Mouse (Mus musculus): ENCODE results near the gene Ccdc120. TPM values are rescaled to one million over a fixed set of nuclear protein-coding genes. Genes with fewer than 3 reads are reported as not detected.
"Not testable (repeated sequence)": the region's sequence is repeated elsewhere in the genome, so short reads cannot be mapped to it uniquely, and the experiment has no call there.

The Ccdc120 gene
- polyA plus RNA-seq, 1 experiment, result 28.9 TPM

- H3K36me3 ChIP-seq (ENCODE audit: control insufficient read depth, insufficient read depth, low read length, poor library complexity, severe bottlenecking), result no peaks in the 10 kb centered on the region; the same call in 1 of the 2 replicates
- no peaks in the 10 kb centered on the region for H3K9me3 ChIP-seq (replicated peaks; ENCODE audit: control insufficient read depth, insufficient read depth, low read length, poor library complexity, severe bottlenecking)
- peak overlapping the region; percentile 98 for H3K27ac ChIP-seq (ENCODE audit: insufficient read depth, low read length)
- TF ChIP-seq POLR2A (IDR thresholded peaks at IDR 0.05; ENCODE audit: insufficient read depth, low read length) (no peak), EP300 (IDR thresholded peaks at IDR 0.05; ENCODE audit: insufficient read depth, low read depth, low read length) (no peak)
- no peaks in the 10 kb centered on the region for H3K27me3 ChIP-seq (ENCODE audit: control insufficient read depth, insufficient read depth, low read length, poor library complexity, severe bottlenecking)
- H3K4me1 ChIP-seq (ENCODE audit: control insufficient read depth, insufficient read depth, low read length), result no peaks in the 10 kb centered on the region
- H3K9ac ChIP-seq (ENCODE audit: low read depth, poor library complexity, severe bottlenecking), result peak overlapping the region; percentile 85
- peak overlapping the region; percentile 100 for H3K4me3 ChIP-seq (ENCODE audit: low read depth, low read length)
These were observed 28.5 kb downstream of the Ccdc120 start for GRCm38 (mm10) chrX:7722282-7722611.

- H3K9me3 ChIP-seq (replicated peaks; ENCODE audit: control insufficient read depth, insufficient read depth, low read length, poor library complexity, severe bottlenecking), result no peaks in the 10 kb centered on the region
- H3K27me3 ChIP-seq (ENCODE audit: control insufficient read depth, insufficient read depth, low read length, poor library complexity, severe bottlenecking), result no peaks in the 10 kb centered on the region
- peak within 1 kb of the TSS; percentile 100 for H3K4me3 ChIP-seq (ENCODE audit: low read depth, low read length)
- no peaks in the 10 kb centered on the region for H3K4me1 ChIP-seq (ENCODE audit: control insufficient read depth, insufficient read depth, low read length)
- no peaks in the 10 kb centered on the region; the same call in 1 of the 2 replicates for H3K36me3 ChIP-seq (ENCODE audit: control insufficient read depth, insufficient read depth, low read length, poor library complexity, severe bottlenecking)
- H3K27ac ChIP-seq (ENCODE audit: insufficient read depth, low read length), result peak within 1 kb of the TSS; percentile 98
- no peak for TF ChIP-seq POLR2A (IDR thresholded peaks at IDR 0.05; ENCODE audit: insufficient read depth, low read length)
- no peak for TF ChIP-seq CTCF (IDR thresholded peaks at IDR 0.05; ENCODE audit: low read depth, low read length)
- TF ChIP-seq EP300 (IDR thresholded peaks at IDR 0.05; ENCODE audit: insufficient read depth, low read depth, low read length), result no peak
- H3K9ac ChIP-seq (ENCODE audit: low read depth, poor library complexity, severe bottlenecking), result peak within 1 kb of the TSS; percentile 85
These were observed 29.0 kb downstream of the Ccdc120 start, which contains the start of gene Gm45208 for GRCm38 (mm10) chrX:7721514-7722281. Gene Gm45208 (plus strand): TSS chrX:7722245.

GRCm38 (mm10) chrX:7716058-7716457 lies 34.6 kb downstream of the Ccdc120 start:
- H3K4me3 ChIP-seq (ENCODE audit: low read depth, low read length); H3K4me1 ChIP-seq (ENCODE audit: control insufficient read depth, insufficient read depth, low read length); H3K27ac ChIP-seq (ENCODE audit: insufficient read depth, low read length); H3K9me3 ChIP-seq (replicated peaks; ENCODE audit: control insufficient read depth, insufficient read depth, low read length, poor library complexity, severe bottlenecking); H3K27me3 ChIP-seq (ENCODE audit: control insufficient read depth, insufficient read depth, low read length, poor library complexity, severe bottlenecking); H3K36me3 ChIP-seq (ENCODE audit: control insufficient read depth, insufficient read depth, low read length, poor library complexity, severe bottlenecking); H3K9ac ChIP-seq (ENCODE audit: low read depth, poor library complexity, severe bottlenecking): not testable (repeated sequence)

DNA sequence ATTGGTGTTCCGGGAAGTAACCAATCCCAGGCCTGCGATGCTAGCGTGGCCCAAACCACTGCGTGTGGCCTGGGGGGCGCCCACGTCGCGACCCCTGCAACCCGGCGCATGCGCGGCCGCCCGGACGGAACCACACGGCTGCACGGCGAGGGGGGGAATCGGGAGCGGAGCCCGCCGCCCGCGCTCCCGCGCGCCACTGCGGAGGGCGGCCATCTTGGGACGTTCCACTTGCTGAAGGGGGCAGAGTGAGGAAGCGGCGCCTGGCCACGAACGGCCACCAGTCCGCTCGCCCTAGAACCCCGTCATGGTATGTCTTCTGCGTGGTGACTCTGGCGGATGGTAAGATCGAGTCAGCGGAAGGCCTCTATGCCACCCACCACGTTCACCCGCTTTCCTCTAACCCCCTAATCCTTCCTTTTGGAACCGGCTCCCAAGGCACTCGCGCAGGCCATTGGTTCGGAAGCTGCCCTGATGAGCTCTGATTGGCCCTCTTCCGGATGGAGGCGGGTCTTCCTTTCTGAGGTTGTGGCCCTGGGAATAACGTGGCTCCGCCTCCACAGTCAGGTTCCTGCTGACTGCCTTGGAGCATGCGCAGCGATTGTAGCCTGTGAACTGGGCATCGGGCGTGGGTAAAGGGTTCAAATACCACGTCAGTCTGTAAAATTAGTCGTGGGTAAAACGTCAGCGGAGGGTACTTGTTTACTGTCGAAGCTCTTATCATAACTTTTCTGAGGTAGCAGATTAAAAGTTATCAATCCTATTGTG lies 36.4 kb downstream of the Ccdc120 start, which contains the start of gene Wdr45:
Gene Wdr45 (plus strand): TSS at position 199 of the 765 bp plus-strand sequence.
- Histone ChIP-seq H3K4me3 (ENCODE audit: low read depth, low read length) (peak within 1 kb of the TSS; percentile 96), H3K9ac (ENCODE audit: low read depth, poor library complexity, severe bottlenecking) (peak within 1 kb of the TSS; percentile 95), H3K27ac (ENCODE audit: insufficient read depth, low read length) (peak within 1 kb of the TSS; percentile 86)
- not testable (repeated sequence) for H3K4me1 ChIP-seq (ENCODE audit: control insufficient read depth, insufficient read depth, low read length); H3K36me3 ChIP-seq (ENCODE audit: control insufficient read depth, insufficient read depth, low read length, poor library complexity, severe bottlenecking); H3K27me3 ChIP-seq (ENCODE audit: control insufficient read depth, insufficient read depth, low read length, poor library complexity, severe bottlenecking); H3K9me3 ChIP-seq (replicated peaks; ENCODE audit: control insufficient read depth, insufficient read depth, low read length, poor library complexity, severe bottlenecking)
- peak; percentile 63 for TF ChIP-seq POLR2A (IDR thresholded peaks at IDR 0.05; ENCODE audit: insufficient read depth, low read length)

DNA sequence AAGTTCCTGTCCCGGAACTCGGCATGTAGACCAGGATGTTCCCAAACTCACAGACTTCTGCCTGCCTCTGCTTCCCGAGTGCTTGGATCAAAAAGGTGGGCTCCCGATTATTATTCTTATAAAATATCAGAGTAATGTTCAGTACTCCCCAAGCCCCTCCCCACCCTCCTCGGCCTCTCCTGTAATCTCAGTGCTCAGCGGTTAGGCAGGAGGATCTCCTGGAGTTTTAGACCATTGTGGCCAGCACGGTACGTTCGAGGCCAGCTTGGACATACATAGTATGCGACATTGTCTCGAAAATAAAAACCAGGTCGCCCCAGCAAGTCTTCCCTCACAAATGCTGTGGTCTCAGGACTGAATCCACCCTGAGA lies 37.0 kb downstream of the Ccdc120 start:
- not testable (repeated sequence) for H3K27me3 ChIP-seq (ENCODE audit: control insufficient read depth, insufficient read depth, low read length, poor library complexity, severe bottlenecking); H3K4me1 ChIP-seq (ENCODE audit: control insufficient read depth, insufficient read depth, low read length); H3K9me3 ChIP-seq (replicated peaks; ENCODE audit: control insufficient read depth, insufficient read depth, low read length, poor library complexity, severe bottlenecking); H3K27ac ChIP-seq (ENCODE audit: insufficient read depth, low read length); H3K36me3 ChIP-seq (ENCODE audit: control insufficient read depth, insufficient read depth, low read length, poor library complexity, severe bottlenecking)
- peak overlapping the region; percentile 95 for H3K9ac ChIP-seq (ENCODE audit: low read depth, poor library complexity, severe bottlenecking)
- H3K4me3 ChIP-seq (ENCODE audit: low read depth, low read length), result peak overlapping the region; percentile 96

GRCm38 (mm10) chrX:7696954-7697381 lies 53.7 kb downstream of the Ccdc120 start, which contains the start of gene Gpkow:
Gene Gpkow (plus strand): TSS chrX:7697131.
- Histone ChIP-seq H3K9ac (ENCODE audit: low read depth, poor library complexity, severe bottlenecking) (peak within 1 kb of the TSS; percentile 92), H3K27ac (ENCODE audit: insufficient read depth, low read length) (peak within 1 kb of the TSS; percentile 37; the same call in 1 of the 2 replicates), H3K4me1 (ENCODE audit: control insufficient read depth, insufficient read depth, low read length) (no peaks in the 10 kb centered on the region), H3K27me3 (ENCODE audit: control insufficient read depth, insufficient read depth, low read length, poor library complexity, severe bottlenecking) (no peaks in the 10 kb centered on the region), H3K36me3 (ENCODE audit: control insufficient read depth, insufficient read depth, low read length, poor library complexity, severe bottlenecking) (no peaks in the 10 kb centered on the region; the same call in none of the 2 replicates), H3K9me3 (replicated peaks; ENCODE audit: control insufficient read depth, insufficient read depth, low read length, poor library complexity, severe bottlenecking) (no peaks in the 10 kb centered on the region), H3K4me3 (ENCODE audit: low read depth, low read length) (peak within 1 kb of the TSS; percentile 99)
- TF ChIP-seq CTCF (IDR thresholded peaks at IDR 0.05; ENCODE audit: low read depth, low read length) (no peak), POLR2A (IDR thresholded peaks at IDR 0.05; ENCODE audit: insufficient read depth, low read length) (peak; percentile 50), EP300 (IDR thresholded peaks at IDR 0.05; ENCODE audit: insufficient read depth, low read depth, low read length) (no peak)

All from ES-Bruce4 (cell line).